Mouse (Mus musculus) heart, postnatal 0 days (tissue): ENCODE measurements around the gene Rpusd2.

Experiments used
- CTCF ChIP-seq: IDR thresholded peaks from 2 replicates; pipeline ENCODE4 v1.5.1; 2016; ENCODE audit warnings: antibody characterized with exemption, control low read depth, low read depth
- EP300 ChIP-seq: IDR thresholded peaks from 2 replicates; pipeline ENCODE4 v1.6.1; 2016; ENCODE audit warnings: antibody characterized with exemption, low read depth

DNA sequence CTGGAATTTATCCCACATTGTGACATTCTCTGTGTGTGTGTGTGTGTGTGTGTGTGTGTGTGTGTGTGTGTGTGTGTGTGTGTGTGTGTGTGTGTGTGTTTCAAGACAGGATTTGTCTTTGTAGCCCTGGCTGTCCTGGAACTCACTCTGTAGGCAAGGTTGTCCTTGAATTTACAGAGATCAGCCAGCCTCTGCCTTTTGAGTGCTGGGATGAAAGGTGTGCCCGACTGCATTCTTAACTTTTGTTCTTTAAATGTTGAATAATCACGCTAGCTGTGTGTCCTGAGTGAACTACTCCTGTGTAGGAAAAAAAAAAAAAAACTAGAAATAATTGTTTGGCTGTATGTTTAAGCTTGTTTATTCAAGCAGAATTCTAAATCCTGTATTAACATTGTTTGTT lies 51.6 kb downstream of the Rpusd2 start:
- TF ChIP-seq CTCF (no peak), EP300 (no peak)
